Comparison of ENCODE assay signal across 22 mouse cellular contexts in the genomic region with DNA sequence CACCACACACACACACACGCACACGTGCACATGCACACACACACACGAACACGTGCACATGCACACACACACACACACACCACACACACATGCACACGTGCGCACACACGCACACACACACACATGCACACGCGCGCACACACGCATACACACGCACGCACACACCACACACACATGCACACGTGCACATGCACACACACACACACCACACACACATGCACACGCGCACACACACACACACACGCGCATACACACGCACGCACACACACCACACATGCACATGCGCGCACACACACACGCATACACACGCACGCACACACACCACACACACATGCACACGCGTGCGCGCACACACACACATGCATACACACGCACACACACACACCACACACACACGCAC. TPM values are rescaled to one million over a fixed set of nuclear protein-coding genes. Genes with fewer than 3 reads are reported as not detected.
DNase-seq lines count a peak whose midpoint lies in the region; ATAC-seq and TF ChIP-seq lines count a peak whose summit lies in the region.
"Had no signal": no experiment of that assay in that cellular context is flagged by ENCODE, and none has a peak within 500 bp of the region (broad histone marks: within the 10 kb centered on the region; RNA-seq: fewer than 3 reads in every experiment).

No protein-coding gene starts in this region.

- no peak overlapping the region for H3K9ac ChIP-seq in heart, embryonic 15.5 days
- no peak overlapping the region for H3K9ac ChIP-seq in midbrain, embryonic 13.5 days (replicated peaks)
- H3K9ac ChIP-seq in midbrain, embryonic 16.5 days (ENCODE audit: low read depth, low read length), result no peak overlapping the region
- no peak overlapping the region for H3K9ac ChIP-seq in stomach, postnatal 0 days (ENCODE audit: low read length)
- H3K9ac ChIP-seq: neural tube, embryonic 12.5 days had no signal

- no peaks in the 10 kb centered on the region for H3K9me3 ChIP-seq in heart, embryonic 15.5 days (replicated peaks)
- H3K9me3 ChIP-seq in midbrain, embryonic 13.5 days, result no peaks in the 10 kb centered on the region
- no peaks in the 10 kb centered on the region for H3K9me3 ChIP-seq in midbrain, embryonic 16.5 days (replicated peaks; ENCODE audit: control insufficient read depth, low read length, poor library complexity, severe bottlenecking)
- no peaks in the 10 kb centered on the region for H3K9me3 ChIP-seq in stomach, postnatal 0 days (ENCODE audit: control insufficient read depth, low read length)
- H3K9me3 ChIP-seq: neural tube, embryonic 12.5 days had no signal

- TF ChIP-seq CTCF in stomach, postnatal 0 days (IDR thresholded peaks at IDR 0.05; ENCODE audit: low read depth), result no peak

- peak overlapping the region; percentile 72 for H3K27ac ChIP-seq in heart, embryonic 15.5 days
- H3K27ac ChIP-seq in midbrain, embryonic 13.5 days, result 0 out of 2 replicates have a peak overlapping the region, but pooled peaks have one; percentile 4
- no peak overlapping the region for H3K27ac ChIP-seq in midbrain, embryonic 16.5 days (ENCODE audit: low read length)
- H3K27ac ChIP-seq in brown adipose tissue, adult 24 weeks (replicated peaks; ENCODE audit: low read depth, low read length), result peak overlapping the region; percentile 72
- peak overlapping the region; percentile 83 for H3K27ac ChIP-seq in stomach, postnatal 0 days (replicated peaks)
- H3K27ac ChIP-seq: neural tube, embryonic 12.5 days had no signal

- DNase-seq in heart, adult 8-10 months (ENCODE audit: low spot score), result no peak
- no peak for DNase-seq in stomach, postnatal 0 days (ENCODE audit: low spot score)
- DNase-seq in ovary, adult 18-20 months (ENCODE audit: low spot score), result no peak
- DNase-seq: adrenal gland, adult 2 months; B cell, adult 2 months; cerebellum, adult 11 months; cerebellum, postnatal 14 days; gastrocnemius, postnatal 25 days; kidney, adult 8-10 months; kidney, postnatal 25 days; left cerebral cortex, postnatal 4 days; liver; lung, postnatal 14 days; right cerebral cortex, postnatal 14 days had no signal

- ATAC-seq in heart, embryonic 15.5 days (replicated peaks; ENCODE audit: insufficient number of reproducible peaks, insufficient read depth, low FRiP score, low read depth), result no peak
- ATAC-seq in midbrain, embryonic 13.5 days, result no peak
- ATAC-seq in midbrain, embryonic 16.5 days, result no peak
- no peak for ATAC-seq in stomach, postnatal 0 days (ENCODE audit: low FRiP score, low TSS enrichment)
- ATAC-seq: forebrain, embryonic 14.5 days had no signal

- no peaks in the 10 kb centered on the region for H3K27me3 ChIP-seq in heart, embryonic 15.5 days
- no peaks in the 10 kb centered on the region for H3K27me3 ChIP-seq in midbrain, embryonic 13.5 days
- no peaks in the 10 kb centered on the region for H3K27me3 ChIP-seq in midbrain, embryonic 16.5 days (ENCODE audit: control insufficient read depth, insufficient read depth, low read depth, low read length)
- H3K27me3 ChIP-seq in stomach, postnatal 0 days (ENCODE audit: control insufficient read depth, insufficient read depth, low read length), result no peaks in the 10 kb centered on the region
- H3K27me3 ChIP-seq: neural tube, embryonic 12.5 days had no signal

- no peak overlapping the region for H3K4me3 ChIP-seq in heart, embryonic 15.5 days
- no peak overlapping the region for H3K4me3 ChIP-seq in midbrain, embryonic 13.5 days (replicated peaks)
- no peak overlapping the region for H3K4me3 ChIP-seq in midbrain, embryonic 16.5 days (ENCODE audit: low read depth, low read length)
- no peak overlapping the region for H3K4me3 ChIP-seq in brown adipose tissue, adult 24 weeks (ENCODE audit: insufficient read depth, low read depth, low read length)
- H3K4me3 ChIP-seq in stomach, postnatal 0 days (ENCODE audit: low read depth, low read length), result no peak overlapping the region
- H3K4me3 ChIP-seq: erythroblast, embryonic 14.5 days; left cerebral cortex, adult 2 months; neural tube, embryonic 12.5 days had no signal

- 96% methylated on average over 31 of the region's 31 CpGs for WGBS in heart, embryonic 15.5 days
- WGBS in midbrain, embryonic 13.5 days, result over 99% methylated on average over 31 of the region's 31 CpGs
- 98% methylated on average over 31 of the region's 31 CpGs for WGBS in midbrain, embryonic 16.5 days
- 96% methylated on average over 31 of the region's 31 CpGs for WGBS in stomach, postnatal 0 days

- peaks cover 72% of the 10 kb centered on the region for H3K36me3 ChIP-seq in heart, embryonic 15.5 days
- H3K36me3 ChIP-seq in midbrain, embryonic 13.5 days, result peaks cover 76% of the 10 kb centered on the region
- H3K36me3 ChIP-seq in midbrain, embryonic 16.5 days (ENCODE audit: control insufficient read depth, insufficient read depth, low read length), result peaks cover 22% of the 10 kb centered on the region
- H3K36me3 ChIP-seq in stomach, postnatal 0 days (ENCODE audit: control insufficient read depth, insufficient read depth, low read length), result peaks cover 37% of the 10 kb centered on the region

- no peak for TF ChIP-seq EP300 in stomach, postnatal 0 days (optimal IDR thresholded peaks at IDR 0.05)

- no peak overlapping the region for H3K4me2 ChIP-seq in heart, embryonic 15.5 days
- H3K4me2 ChIP-seq in midbrain, embryonic 13.5 days (replicated peaks), result no peak overlapping the region
- no peak overlapping the region for H3K4me2 ChIP-seq in midbrain, embryonic 16.5 days (ENCODE audit: low read length)
- no peak overlapping the region for H3K4me2 ChIP-seq in stomach, postnatal 0 days (replicated peaks; ENCODE audit: low read depth)
- H3K4me2 ChIP-seq: neural tube, embryonic 12.5 days had no signal

- peaks cover 28% of the 10 kb centered on the region for H3K4me1 ChIP-seq in heart, embryonic 15.5 days (replicated peaks)
- H3K4me1 ChIP-seq in midbrain, embryonic 13.5 days (replicated peaks), result peaks cover 16% of the 10 kb centered on the region
- H3K4me1 ChIP-seq in midbrain, embryonic 16.5 days (ENCODE audit: control insufficient read depth, insufficient read depth, low read length), result peaks cover 13% of the 10 kb centered on the region; the same call in 1 of the 2 replicates
- H3K4me1 ChIP-seq in brown adipose tissue, adult 24 weeks (ENCODE audit: control insufficient read depth, insufficient read depth, insufficient read length, low read length), result peaks cover 23% of the 10 kb centered on the region
- peaks cover 8% of the 10 kb centered on the region; the same call in 1 of the 2 replicates for H3K4me1 ChIP-seq in stomach, postnatal 0 days (replicated peaks; ENCODE audit: control insufficient read depth, insufficient read depth)

RNA-seq across cellular contexts. Expression of gene Nudt16l1, which starts 3.1 kb away (rescaled TPM):
- 97.4 and 122 TPM in 2 replicates for polyA plus RNA-seq in heart, embryonic 15.5 days (2015; fragmentation: Nextera tagmentation; extraction: Ambion mirVana)
- total RNA-seq in heart, adult 8-10 months (2022), result 10 to 100 TPM; 14.2 to 20.0 (median 16.6) TPM
- polyA plus RNA-seq in midbrain, embryonic 13.5 days (2015; fragmentation: Nextera tagmentation; extraction: Ambion mirVana), result 130 and 131 TPM in 2 replicates
- 117 and 119 TPM in 2 replicates for polyA plus RNA-seq in midbrain, embryonic 16.5 days (2015; fragmentation: Nextera tagmentation; extraction: Ambion mirVana)
- polyA plus RNA-seq in brown adipose tissue, adult 24 weeks (2012; ENCODE audit: insufficient read depth, insufficient read length, missing spikeins), result 34.4 and 43.4 TPM in 2 replicates
- polyA plus RNA-seq in stomach, postnatal 0 days (2015; fragmentation: Nextera tagmentation; extraction: Ambion mirVana), result 92.9 and 93.6 TPM in 2 replicates

RNA-seq across cellular contexts. Expression of gene Anks3, which starts 28.6 kb away (rescaled TPM):
- polyA plus RNA-seq in heart, embryonic 15.5 days (2015; fragmentation: Nextera tagmentation; extraction: Ambion mirVana), result 29.4 and 41.2 TPM in 2 replicates
- total RNA-seq in heart, adult 8-10 months (2022), result 10 to 100 TPM; 10.6 to 13.3 (median 12.2) TPM
- polyA plus RNA-seq in midbrain, embryonic 13.5 days (2015; fragmentation: Nextera tagmentation; extraction: Ambion mirVana), result 79.1 and 85.4 TPM in 2 replicates
- 75.1 and 78.8 TPM in 2 replicates for polyA plus RNA-seq in midbrain, embryonic 16.5 days (2015; fragmentation: Nextera tagmentation; extraction: Ambion mirVana)
- polyA plus RNA-seq in brown adipose tissue, adult 24 weeks (2012; ENCODE audit: insufficient read depth, insufficient read length, missing spikeins), result 12.0 and 14.1 TPM in 2 replicates
- polyA plus RNA-seq in stomach, postnatal 0 days (2015; fragmentation: Nextera tagmentation; extraction: Ambion mirVana), result 21.6 and 22.7 TPM in 2 replicates

RNA-seq across cellular contexts. Expression of gene Mgrn1, which starts 49.4 kb away (rescaled TPM):
- 101 and 112 TPM in 2 replicates for polyA plus RNA-seq in heart, embryonic 15.5 days (2015; fragmentation: Nextera tagmentation; extraction: Ambion mirVana)
- 100 to 1,000 TPM; 166 to 200 (median 185) TPM for total RNA-seq in heart, adult 8-10 months (2022)
- polyA plus RNA-seq in midbrain, embryonic 13.5 days (2015; fragmentation: Nextera tagmentation; extraction: Ambion mirVana), result 100 and 101 TPM in 2 replicates
- 118 and 126 TPM in 2 replicates for polyA plus RNA-seq in midbrain, embryonic 16.5 days (2015; fragmentation: Nextera tagmentation; extraction: Ambion mirVana)
- 50.6 and 52.6 TPM in 2 replicates for polyA plus RNA-seq in brown adipose tissue, adult 24 weeks (2012; ENCODE audit: insufficient read depth, insufficient read length, missing spikeins)
- 43.0 and 44.0 TPM in 2 replicates for polyA plus RNA-seq in stomach, postnatal 0 days (2015; fragmentation: Nextera tagmentation; extraction: Ambion mirVana)

RNA-seq across cellular contexts. Expression of gene Ubald1, which starts 55.3 kb away (rescaled TPM):
- 24.7 and 29.7 TPM in 2 replicates for polyA plus RNA-seq in heart, embryonic 15.5 days (2015; fragmentation: Nextera tagmentation; extraction: Ambion mirVana)
- total RNA-seq in heart, adult 8-10 months (2022), result 10 to 100 TPM; 14.6 to 20.6 (median 19.2) TPM
- 45.8 and 46.2 TPM in 2 replicates for polyA plus RNA-seq in midbrain, embryonic 13.5 days (2015; fragmentation: Nextera tagmentation; extraction: Ambion mirVana)
- polyA plus RNA-seq in midbrain, embryonic 16.5 days (2015; fragmentation: Nextera tagmentation; extraction: Ambion mirVana), result 54.9 and 63.3 TPM in 2 replicates
- 14.2 and 16.7 TPM in 2 replicates for polyA plus RNA-seq in brown adipose tissue, adult 24 weeks (2012; ENCODE audit: insufficient read depth, insufficient read length, missing spikeins)
- 32.1 and 40.0 TPM in 2 replicates for polyA plus RNA-seq in stomach, postnatal 0 days (2015; fragmentation: Nextera tagmentation; extraction: Ambion mirVana)
